Mouse (Mus musculus) kidney, postnatal 36 days (tissue): ENCODE measurements at regions not wholly inside any gene's neighbourhood (a gene's known extent, or its start where the extent isn't known, plus 50 kb on each side); places are given as distances from the start of the nearest gene placed in this dataset.
"Not testable (repeated sequence)": the region's sequence is repeated elsewhere in the genome, so short reads cannot be mapped to it uniquely, and the experiment has no call there.

Experiments
- DNase-seq, 2 experiments: peaks; one replicate each; pipeline ENCODE4 v3.0.0; 2021 to 2022; ENCODE audit warnings: mixed read lengths in 2 of 2

DNA sequence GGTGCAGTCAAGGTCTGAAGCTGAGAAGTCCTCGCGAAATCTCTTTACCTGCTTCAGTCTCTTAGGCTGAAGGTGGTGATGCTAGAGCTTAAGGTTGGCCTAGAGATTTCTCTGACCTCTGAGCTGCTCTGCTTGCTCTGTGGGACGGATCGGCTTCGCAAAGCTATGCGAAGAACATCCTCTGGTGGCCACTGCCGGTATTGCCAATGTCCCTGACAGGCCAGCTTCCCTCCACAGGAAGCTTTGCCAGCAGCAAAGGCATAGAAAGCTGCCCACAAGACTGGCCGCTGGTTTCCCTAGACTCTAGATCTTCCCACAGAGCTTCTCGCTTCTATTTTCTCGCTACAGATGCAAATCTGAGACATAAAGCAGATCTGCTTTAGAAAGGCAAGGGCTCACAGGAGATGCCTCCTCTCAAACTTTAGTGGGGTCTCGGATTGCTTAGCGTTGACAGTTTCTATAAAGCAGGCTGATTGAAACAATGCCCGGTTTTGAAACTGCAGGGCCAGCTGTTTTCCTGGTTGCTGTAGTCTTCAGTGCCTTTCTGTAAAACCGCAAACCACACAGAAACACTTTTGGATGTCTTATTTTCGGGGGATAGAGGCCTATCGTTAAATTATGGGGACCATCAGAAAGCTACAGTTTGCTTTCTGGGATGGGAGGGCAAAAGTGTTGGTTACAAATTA, 153.7 kb downstream of the Car8 start:
- peak; percentile 62 to 92 for DNase-seq

DNA sequence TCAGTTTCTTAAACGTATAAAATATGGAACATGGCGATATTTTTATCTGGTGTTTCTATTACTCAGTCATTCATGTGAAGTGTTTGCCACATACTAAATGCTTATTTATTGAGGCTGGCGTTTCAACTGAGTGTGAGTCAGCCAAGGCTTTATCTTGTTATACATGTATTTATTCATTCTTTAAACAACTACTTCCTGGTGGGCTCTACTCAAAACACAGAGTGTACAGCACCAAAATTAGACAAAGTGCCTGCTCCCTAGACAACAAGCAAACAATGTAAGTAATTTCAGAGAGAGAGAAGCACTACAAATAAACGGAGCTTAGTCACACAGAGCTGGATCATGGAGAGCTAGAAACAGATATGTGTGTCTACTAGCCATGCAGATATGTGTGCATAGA, 159.5 kb downstream of the Car8 start:
- DNase-seq: no peak

DNA sequence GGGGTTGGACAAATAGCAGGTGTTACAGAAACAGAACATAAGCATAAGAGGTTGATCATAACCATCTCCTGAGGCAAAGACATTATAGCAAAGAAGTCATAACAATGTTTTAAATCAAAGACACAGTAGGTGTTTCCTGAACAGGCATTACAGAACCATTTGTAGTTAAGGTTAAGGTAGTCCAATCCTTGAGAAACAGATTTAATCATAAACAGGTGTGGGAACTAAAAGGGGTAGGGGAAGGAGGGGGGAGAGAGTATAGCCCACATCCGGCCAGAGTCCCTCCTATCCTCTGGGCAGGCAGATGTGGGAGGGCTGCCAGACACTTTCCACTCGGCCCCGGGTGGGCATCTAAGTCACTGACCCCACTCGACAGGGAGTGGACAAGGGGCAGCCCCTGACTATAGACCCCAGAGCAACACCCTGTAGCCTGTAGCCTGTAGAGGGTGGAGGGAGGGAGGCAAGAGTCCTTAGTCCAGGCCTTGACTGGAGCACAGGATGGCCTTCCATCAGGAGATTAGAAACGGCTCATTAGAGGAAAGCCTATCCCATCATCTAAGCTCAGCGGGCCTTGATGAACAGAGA, 165.8 kb downstream of the Car8 start:
- no peak for DNase-seq

DNA sequence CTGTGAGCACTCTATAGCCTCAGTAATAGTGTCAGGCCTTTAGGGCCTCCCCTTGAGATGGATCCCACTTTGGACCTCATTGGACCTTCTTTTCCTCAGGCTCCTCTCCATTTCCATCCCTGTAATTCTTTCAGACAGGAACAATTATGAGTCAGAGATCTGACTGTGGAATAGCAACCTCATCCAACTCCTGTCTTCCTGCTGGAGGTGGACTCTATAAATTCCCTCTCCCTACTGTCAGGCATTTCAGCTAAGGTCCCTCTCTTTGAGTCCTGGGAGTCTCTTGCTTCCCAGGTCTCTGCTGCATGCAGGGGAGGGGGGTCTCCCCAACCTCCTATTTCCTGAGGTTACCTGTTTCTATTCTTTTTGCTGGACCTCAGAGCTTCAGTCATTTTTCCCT, 168.1 kb downstream of the Car8 start:
- DNase-seq: not testable (repeated sequence)

DNA sequence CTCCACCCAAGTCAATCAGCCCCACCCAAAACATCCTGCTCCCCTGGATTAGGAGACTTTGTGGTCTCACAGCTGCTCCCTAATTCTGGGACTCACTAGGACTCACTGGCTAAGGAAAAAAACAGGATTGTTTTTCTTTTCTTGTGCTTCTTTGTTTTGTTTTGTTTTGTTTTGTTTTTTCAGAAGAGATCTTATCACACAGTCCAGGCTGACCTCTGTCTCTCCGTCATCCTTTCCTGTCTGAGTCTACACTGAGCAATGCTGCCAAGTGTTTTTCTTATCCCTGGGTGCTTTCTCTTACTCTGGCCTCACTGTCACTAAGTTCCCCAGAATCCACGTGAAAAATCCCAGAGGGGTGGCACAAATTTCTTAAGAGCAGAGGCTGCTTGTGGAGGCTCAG, 170.8 kb downstream of the Car8 start:
- DNase-seq: no peak

DNA sequence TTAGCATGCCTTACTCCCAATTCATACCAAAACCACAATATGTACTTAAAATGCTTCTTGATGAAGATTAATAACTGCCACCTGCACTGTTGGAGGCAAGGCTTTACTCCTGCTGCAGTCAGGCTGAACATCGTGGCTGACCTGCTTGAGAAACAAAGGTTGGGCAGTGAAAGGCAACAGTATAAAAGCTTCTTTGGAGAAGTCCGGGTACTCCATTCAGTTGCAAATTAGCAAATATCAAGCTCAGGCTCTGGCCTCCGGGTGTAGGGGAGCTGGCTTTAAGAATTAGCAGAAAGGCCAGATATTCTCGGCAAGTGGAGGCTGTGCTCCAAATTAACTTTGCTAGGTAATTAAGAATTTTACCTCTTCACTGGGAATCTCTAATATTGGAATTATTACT, 197.1 kb downstream of the Car8 start:
- DNase-seq: no peak

DNA sequence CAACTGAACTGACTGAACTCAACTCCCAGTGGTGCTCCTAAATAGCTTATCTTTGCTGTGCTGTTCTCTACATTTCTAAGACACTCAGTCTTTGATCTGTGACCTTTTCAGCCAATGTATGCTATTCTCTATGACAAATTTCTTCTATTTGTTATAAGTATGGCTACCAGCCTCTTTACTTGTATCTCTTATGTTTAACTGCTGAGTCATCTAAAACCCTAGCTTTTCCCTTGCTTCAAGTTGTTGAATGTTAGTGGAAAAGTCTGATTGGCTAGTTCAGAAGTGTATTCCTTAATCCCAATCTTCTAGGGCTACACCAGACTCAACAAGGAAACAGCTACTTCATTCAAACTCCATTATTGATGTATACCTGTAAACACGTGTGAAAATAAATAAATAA, 201.0 kb downstream of the Car8 start:
- no peak for DNase-seq

DNA sequence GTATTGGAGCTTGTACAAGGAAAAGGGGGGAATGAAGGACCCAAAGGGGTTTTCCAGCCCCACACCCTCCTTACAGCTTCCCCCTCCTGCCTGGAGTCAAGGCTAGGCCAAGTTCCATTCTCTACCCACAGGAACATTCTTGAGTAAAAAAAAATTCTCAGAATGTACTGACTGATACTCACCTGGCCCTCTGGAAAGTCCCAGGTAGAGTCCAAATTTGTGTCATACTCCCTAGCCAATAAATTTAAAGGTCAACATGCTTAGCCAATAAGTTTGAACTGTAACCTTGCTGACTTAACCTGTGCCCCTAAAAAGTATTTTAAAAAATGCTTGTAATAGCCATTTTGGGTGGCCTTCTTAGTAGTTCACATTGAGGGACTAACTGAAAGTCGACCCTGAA, 205.4 kb downstream of the Car8 start:
- DNase-seq: not testable (repeated sequence)

DNA sequence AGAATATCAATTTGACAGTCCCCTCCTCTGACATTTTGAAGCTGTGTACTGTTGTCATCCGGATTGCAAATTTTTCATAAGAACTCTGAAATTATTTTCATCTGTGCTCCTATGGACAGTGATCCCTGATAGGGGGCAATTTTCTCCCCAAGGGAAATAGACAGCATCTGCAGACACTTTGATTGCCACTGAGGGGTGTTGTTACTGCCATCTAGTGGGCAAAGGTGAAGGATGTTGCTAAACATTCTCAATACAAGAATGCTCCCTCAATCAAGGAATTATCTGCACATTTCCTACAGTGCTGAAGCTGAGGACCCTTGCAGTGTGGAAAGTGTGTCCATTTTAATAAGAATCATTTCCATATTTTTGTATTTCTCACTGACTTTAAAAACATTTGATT, 233.7 kb downstream of the Car8 start:
- peak; percentile 15 to 50 for DNase-seq

DNA sequence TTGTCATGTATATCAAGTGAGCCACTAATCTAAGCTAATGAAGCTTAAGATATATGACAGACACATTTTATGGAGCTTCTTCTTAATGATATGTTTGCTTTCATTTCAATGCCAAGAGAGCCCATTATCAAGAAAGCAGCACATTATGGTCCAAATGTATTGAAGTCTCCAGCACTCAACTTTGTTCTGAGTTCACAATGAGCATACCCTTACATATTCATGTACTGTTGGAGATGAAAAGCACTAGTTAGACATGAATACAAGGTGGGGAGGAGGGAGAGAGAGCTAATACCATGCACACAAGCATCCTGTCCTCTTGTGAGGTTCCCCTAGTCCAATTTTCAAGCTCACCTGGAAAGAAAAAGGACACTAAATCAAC, 241.3 kb downstream of the Car8 start:
- DNase-seq: no peak

DNA sequence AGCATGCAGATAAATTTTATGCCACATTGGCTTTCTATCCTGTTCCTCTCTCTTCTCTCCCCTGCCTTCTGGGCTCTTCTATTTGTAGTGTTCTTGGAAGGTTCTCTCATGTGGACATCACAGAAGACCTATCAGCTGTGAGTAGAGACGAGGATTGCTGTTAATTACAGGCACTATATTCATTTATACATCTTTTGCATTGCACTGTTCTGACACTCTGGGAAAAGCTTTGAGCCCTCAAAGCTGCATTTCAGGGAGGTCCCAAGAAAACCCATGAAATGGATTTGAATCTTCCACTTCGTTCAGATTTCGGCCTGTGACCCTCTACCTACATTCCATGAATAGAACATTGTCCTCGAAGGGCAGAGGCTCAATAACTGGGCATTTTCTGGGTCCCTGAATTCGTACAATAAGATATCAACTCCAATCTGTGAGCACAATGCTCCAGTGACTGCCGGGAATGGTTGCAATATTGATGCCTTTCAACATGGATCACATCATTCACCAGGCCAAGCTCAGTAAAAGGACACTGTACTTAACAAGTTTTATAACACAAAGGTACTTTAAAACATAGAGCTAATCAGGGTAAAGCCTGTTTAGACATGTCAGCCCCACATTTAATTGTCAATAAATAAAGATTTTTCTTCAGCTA, 241.8 kb downstream of the Car8 start:
- no peak for DNase-seq

DNA sequence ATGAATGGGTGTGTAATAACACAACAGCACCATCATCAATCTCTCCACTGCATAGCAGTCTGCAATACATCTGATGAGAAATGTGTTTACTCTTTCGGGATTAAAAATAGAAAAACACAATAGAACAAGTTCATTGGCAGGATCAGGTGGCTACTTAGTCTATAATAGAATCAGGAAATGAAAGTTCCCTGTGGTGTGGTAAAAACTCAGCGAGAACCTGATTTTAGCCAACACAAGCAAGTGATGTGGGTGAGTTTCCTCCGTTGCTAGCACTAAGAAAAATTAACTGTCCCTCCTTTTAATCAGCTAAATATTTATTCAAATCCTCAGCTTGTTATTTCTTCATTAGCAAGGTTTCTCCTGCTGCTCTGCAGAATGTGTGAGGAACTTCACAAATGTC, 245.9 kb downstream of the Car8 start:
- no peak for DNase-seq

DNA sequence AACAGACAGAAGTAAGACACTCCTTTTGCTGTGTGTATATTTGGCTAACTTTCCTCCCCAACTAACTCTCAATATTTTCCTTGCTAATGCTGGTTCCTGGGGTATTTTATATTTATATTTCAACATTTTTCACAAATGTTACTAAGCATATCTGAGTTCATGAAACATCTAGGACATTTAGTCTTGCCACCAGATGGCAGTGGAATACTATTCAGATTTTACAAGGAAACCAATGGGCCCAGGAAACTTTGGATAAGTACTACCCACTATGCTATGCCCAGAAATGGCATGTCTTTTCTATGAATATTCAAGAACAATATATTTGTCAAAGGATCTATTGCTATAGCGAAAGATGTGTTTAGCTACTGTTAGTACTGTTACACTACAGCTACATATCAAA, 251.1 kb downstream of the Car8 start:
- DNase-seq: no peak

DNA sequence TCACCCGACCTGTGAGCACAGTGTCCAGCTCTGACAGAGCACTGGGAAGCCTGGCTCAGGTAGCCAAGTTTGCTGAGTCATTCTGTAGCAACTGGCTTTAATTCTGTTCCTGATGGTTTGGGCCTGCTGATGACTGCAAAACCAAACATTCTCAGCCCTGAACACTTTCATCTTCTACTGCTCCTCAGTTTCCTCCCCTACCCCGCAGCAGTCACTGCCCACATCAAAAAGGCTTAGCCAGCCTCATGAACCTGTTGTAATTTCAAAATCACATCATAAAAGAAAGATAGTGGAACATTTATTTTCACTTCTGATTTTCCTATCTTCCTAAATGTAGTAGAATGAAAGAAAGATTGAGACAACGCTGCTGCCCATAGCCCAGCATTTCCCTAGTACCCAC, 251.5 kb downstream of the Car8 start:
- no peak for DNase-seq

DNA sequence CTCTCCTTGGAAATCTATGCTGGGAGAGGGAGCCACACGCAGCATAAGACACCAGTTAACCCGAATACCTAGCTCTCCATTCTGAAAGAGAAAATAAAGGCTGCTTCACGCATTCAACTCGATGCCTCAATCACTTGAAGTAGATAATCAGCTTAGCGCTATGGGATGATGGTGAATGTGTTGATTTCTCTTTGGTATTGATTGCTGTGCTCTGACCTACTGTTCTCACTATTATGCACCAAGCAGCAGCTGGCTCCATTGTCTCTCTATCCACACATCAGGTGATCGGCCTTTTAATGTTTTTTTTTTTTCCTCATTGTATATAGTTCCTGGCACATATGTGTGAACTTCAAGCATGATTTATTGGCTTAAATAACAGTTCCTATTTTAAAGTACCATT, 254.0 kb downstream of the Car8 start:
- DNase-seq: no peak

DNA sequence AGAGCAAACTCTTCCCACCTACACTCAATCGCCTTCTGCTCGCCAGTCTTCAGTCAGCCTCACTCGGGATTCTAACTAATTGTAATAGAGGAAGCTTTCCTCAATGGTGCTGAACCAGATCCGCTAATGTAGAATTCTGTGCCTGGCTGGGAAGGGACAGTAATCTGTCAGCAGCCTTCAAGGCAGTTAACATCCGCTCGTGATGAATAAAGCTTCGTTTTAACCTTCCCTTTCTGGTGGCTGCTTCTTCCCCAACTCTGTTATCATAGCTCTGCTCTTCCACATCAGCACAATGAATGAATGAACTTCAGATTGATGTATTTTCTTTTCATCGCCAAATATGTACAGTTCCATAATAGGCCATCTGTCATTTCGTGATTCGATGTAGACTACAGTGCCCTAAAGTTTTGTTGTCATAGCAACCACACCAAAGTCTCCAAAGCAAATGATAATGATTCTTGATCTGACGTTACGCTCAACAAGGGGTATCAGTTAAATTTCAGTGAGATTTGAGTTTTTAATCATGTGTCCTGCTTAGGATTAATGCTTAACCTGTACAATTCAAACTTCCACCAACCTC, 259.0 kb downstream of the Car8 start:
- DNase-seq: no peak

DNA sequence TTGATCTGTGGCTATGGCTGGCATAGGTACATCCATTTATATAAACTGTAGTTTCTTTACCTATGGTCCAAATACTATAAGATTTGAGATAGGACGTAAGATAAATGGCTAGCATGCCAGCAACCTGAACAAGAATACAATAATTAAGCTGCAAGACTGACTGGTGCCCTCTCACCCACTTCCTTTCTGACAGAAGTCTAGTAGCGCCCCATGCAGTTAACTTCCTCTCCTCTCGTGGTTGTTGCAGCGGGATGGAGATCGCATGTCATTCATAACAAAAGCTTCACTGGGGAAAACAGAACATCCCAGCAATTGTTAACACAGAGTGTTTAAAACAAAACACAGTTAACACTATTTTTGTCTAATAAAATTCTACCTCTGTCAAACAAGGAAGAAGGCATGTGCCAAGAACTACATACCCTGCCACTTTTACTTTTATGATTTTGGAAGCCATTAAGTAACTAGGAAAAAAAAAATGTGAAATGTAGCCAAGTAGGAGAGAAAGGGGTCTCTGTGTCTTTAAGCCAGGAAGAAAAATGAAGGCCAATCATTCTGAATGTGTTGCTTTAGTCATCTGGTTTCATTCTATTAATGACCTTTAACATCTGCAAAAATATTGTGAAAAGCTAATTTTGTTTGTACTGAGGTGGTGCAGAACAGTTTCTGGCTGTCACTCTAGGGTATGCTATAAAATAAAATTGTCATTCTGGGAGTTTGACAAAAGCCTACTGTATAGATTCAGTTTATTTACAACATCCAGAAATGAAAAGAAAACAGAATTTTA, 261.0 kb downstream of the Car8 start:
- no peak for DNase-seq

DNA sequence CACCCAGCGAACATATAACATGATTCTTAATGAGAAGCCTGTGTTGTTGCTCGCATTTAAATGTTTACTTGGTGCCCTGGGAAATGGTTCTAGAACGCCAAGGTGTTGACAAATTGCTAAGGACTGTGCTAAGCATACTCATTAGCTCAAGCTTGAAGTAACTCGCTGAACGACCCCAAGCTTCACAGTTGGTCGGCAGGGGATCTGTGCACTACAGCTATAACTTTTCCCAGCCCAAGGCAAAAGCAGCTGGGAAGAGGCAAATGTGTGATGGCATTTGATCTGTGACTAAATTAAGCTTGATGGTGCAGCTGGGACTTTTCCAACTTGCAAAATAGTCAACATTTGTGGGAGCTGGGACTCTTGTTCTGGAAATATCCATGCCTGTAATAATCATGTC, 268.6 kb downstream of the Car8 start:
- DNase-seq: no peak

DNA sequence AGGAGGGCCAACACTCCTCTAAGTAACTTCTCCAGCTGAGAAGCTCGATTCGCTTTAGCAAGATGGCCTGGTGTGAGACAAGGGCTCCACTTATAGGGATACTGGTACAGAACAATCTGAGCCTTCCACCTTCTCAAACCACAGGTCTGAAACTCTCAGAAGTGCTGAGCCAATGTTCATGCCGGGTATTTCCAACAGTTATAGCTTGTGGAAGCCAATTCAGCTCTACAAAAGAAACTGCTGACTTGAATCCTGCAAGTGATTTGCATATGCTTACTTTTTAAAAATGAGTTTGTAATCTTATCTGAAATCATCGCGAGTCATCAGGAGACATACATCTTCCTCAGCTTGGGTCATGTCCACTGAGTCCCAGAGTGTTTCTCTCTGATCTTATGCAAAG, 273.2 kb downstream of the Car8 start:
- no peak for DNase-seq

DNA sequence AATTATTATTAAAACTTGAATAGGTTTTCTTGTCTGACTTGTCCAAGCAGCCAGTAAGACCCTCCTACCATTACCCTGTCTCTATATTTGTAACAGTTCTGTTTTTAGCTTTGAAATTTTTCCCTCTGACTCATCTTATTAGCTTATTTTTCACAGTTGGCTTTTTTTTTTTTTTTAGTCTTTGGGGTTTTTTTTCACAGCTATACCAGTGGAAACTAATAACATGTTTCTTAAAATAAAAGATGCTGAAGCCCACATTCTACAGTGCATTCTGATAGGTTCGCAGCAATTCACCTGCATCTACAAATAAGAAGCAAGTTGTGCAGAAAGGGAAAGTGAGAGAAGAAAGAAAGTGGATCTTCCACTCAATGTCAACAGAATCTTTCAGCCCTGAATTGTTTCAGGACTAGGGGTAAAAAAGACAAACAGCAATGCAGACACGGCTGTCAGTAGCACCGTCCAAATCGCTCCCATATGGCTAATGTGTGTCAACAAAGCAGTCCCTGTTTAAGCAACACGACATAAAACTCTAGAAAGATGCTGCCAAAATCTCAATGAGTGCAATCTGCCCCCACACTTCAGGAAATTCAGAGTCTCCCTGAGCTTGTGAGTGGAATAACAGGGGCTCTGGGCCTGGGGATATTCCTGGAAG, 277.2 kb downstream of the Car8 start:
- DNase-seq: no peak

DNA sequence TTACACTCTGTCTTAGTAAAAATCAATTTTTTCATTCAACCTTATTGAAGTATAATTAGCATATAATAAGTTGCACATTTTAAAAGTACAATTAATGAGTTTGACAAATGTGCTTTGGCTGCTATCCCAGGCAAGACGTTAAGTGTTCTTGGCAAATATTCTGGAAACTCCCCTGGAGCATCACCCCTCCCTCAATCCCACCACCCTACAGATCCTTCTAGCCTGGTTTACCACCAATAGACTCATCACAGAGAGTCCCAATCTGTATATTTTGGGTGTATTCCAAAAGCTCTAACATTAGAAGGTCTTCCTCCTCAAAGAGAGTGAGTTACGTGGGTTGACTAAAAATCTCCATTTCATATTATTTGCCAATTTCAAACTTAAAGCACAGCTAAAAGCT, 278.5 kb downstream of the Car8 start:
- no peak for DNase-seq

DNA sequence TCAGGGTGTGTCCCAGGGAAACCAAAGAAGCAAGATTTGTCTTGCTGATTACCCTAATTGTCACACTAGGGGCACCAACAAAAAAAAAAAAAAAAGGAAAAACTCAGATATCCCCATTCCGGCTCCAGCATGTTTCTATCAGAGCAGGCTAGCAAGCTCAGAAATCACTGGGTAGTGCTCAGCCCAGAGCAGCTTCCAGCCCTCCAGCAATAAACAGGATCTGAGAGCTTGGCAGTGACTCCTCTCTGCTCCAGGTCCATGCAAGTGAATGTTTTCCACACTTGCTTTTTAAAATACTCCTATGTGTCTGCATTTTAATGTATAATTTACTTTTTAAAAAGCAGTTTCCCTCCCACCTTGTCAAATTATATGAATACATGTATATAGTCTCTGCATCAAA, 290.8 kb downstream of the Car8 start:
- DNase-seq: no peak

DNA sequence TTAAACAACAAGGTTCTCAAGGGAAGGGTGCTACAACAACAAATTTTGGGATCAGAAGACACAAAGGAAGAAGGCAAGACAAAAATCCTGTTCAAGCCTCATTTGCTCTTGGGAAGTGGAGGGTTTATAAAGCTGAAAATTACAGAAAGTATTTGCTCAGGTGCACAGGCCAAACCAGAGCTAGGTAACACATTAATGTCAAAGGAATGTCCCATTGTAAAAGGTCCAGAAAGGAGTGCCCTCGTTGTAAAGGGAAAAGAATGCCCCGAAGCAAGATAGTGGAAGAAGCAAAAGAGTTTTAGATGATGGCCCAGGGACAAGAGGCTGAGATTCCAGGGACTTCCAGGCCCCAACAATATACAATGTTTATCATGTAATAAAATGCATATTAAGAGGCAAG, 317.3 kb downstream of the Car8 start:
- DNase-seq: no peak
